Mouse (Mus musculus) cerebellum, adult 18-20 months (tissue): ENCODE measurements around the gene Gm5127.

Experiments used
- DNase-seq, 2 experiments: peaks; one replicate each; pipeline ENCODE4 v3.0.0; 2021

Gene Gm5127

DNA sequence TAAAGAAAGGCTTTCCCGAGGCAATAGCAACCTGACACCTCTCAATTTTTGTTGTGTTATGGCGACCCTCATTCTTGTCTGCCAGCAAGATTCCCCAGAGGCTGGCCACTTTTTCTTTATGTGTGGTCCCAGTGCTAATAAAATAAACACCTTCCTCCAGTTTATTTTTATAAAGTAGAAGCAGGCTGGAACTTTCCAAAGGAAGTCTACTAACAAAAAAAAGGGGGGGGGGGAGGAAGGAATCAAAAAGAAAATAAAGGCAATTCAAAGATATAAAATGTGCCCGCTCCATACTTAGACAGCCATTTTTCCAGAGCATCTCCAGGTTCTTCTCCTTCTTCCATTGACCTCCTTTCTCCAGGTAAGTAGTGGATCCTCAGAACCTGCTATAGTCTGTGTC is at the start of gene Gm5127:
Gene Gm5127 (plus strand): TSS at position 301 of the 400 bp plus-strand sequence.
- DNase-seq = no peak

GRCm38 (mm10) chrX:106536359-106536758 is 46.6 kb upstream of the Gm5127 start:
- no peak for DNase-seq

DNA sequence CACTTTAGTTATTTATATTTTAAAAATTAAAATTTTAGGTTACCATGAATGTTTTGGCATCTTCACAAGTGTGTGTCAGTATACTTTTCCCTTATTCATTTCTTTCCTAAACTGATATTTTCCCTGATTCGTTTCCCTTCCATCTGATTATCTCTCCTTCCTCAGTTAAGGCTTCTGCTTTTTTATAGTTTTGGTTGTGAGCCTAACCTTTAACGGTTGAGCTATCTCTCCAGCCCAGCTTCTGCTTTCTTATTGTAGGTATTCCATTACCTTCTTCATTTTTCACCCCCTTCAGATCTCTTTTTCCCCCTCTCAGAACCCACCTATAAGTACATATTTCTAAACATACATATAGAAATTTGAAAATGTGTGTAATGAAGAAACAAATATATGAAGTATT is 27.5 kb upstream of the Gm5127 start:
- DNase-seq = no peak

- DNase-seq = no peak
These were observed 4.0 kb upstream of the Gm5127 start for GRCm38 (mm10) chrX:106578966-106579365.

DNA sequence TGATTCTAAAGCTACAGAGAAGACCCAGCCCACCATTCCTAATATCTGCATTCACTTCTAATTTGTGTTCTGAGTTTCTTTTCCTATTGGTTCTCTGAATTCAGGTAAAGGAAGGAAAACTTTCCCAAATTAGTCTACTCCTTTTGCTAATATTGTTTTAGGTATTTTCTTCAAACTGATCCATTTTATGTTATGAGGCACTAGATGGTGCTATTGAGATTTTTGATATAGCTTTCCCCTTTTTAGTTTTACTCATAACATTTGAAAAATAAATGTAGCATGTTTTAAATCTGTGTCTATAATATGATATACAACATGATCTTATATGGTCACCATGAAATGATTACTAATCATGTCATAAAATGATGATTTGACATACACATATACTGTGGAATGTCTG is 2.6 kb upstream of the Gm5127 start:
- no peak for DNase-seq

GRCm38 (mm10) chrX:106582197-106582596 is 789 bp upstream of the Gm5127 start:
- no peak for DNase-seq

DNA sequence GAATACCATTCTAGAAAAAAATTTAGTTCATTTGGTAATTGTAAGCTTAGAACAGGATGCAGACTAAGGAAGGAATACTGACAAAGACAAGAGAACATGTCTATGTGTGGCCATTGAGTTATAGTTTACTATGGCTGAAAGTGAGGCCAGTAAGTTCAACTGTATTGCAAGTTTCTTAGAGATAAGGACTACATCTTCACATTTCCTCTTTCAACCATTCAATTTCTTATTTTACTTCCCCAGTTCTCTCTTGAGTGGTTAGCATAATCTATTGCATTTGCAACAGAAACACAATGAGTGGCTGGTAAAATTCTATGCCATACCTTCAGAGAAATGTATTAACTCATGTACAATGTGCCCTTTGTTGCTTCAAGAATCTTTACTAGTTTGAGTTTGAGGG is 10.9 kb downstream of the Gm5127 start:
- no peak for DNase-seq

GRCm38 (mm10) chrX:106595904-106596303 is 12.9 kb downstream of the Gm5127 start:
- DNase-seq = no peak

DNA sequence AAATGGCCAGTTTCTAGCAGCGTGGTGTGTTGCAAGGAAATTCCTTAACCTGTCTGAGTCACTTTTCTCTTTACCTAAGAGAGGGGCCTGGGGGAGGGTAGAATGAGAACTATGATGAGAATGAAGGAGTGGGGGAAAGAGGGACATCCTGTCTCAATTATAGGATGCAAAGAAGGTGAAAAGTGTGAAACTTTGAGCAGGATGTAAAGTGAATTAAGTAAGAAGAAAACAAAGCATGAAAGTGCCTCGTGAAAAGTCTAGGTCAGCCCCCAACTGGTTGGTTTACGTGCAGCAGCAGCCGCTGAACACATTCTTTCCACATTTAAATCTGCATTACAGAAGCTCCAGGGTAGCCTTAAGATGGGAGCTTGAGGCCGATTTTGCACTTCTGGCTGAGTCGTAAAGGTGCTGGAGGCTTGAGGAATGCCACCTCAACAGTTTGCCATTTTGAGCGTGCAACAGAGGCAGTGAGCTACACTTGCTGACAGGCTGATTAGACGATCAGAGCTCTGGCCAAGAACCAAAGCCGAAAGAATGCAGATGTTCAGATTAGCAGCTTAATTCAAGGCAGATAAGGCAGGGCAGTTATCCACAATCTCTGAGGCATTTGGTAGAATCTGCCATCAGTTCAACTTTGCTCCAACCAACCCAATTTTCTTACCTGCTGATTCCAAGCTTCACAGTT is 19.7 kb downstream of the Gm5127 start:
- DNase-seq = no peak

- no peak for DNase-seq
These were observed 20.4 kb downstream of the Gm5127 start, which contains the start of gene Cysltr1 for GRCm38 (mm10) chrX:106603386-106603785. Gene Cysltr1 (minus strand): TSS chrX:106603679.

- DNase-seq = no peak
These were observed 39.5 kb downstream of the Gm5127 start for GRCm38 (mm10) chrX:106622512-106622911.

DNA sequence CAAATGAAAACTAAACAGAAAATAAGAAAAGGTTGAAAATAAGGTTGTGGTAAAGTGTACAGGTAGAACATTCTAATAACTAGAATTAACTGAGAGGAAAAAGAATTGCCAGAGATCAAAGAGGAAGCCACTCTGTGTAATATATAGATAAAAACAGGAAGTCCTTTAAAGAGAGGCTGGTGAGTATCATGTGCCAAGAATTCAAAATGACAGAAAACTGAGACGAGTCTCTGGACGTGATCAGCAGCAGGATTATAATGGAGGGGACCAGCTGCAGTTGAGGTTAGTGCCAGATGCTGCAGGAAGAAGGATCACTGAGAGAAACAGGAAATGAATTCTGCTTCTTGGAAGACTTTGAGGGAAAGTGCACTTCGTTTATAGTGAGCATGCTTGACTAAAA is 40.7 kb downstream of the Gm5127 start:
- no peak for DNase-seq

DNA sequence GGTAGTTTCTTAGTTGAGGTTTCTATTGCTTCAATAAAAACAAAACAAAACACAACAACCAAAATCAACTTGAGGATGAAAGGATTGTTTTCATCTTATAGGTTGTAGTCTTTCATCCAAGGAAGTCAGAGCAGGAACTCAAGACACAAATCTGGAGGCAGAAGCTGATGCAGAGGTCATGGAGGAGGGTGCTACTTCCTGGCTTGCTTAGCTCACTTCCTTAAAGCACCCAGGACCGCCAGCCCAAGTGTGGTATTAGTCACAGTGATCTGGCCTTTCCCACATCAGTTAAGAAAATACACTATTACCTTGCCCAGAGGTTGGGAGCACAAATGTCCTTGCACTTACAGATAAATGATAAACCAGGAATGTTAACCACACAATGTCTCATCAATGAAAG is 45.5 kb downstream of the Gm5127 start:
- no peak for DNase-seq

GRCm38 (mm10) chrX:106633543-106633942 is 50.6 kb downstream of the Gm5127 start:
- no peak for DNase-seq

DNA sequence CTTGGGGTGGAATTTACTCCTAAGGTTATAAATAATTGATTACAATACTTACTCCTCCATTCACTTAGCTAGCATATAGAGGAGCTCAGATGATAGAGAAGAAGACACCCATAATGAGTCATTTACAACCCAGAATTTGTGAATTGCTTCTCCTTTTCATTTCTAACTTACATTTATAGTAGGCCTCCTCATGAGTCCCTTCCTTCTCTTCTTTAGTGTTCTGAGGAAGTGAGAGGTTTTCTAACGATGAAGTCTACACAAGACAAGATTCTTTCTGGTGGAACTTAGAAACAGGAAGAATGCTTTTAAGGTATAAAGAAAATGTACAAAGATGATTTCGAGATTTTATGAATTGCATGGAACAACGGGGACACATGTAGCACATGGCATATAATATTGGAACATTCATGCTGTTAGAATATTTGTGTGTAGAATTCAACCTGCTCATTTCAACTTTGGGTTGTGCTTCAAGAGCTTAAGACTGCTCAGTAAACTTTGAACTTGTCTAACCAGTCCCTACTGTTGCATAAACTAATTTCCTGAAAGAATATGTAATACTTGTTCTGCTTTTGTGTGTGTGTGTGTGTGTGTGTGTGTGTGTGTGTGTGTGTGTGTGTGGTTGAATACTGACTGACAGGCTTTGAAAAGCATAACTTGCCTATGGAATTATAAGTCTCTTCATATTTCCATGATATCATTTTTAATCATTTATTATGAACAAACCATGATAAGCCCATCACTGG is 52.0 kb downstream of the Gm5127 start:
- DNase-seq = no peak

- DNase-seq = no peak
These were observed 79.1 kb downstream of the Gm5127 start for GRCm38 (mm10) chrX:106662101-106662500.

GRCm38 (mm10) chrX:106704590-106704989 is 121.6 kb downstream of the Gm5127 start:
- DNase-seq = no peak

- no peak for DNase-seq
These were observed 134.2 kb downstream of the Gm5127 start for GRCm38 (mm10) chrX:106717160-106717559.

DNA sequence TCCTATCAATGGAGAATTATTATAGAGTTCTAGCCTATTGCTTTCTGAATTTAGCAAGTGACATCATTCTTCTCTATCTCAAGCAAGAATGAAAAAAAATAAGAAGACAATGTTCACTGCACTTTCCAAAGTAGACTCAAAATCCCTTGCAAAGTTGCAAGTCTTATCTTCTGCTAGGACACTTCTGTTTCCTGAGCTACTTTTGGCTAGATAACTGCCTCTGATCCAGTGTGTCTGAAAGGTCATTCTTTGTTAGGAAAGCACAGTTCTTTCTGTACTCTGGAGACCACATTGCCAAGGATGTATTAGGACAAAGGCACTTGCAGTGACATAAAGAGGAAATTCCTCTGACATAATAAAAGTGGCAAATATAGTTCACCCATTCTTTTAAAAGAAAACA is 159.3 kb downstream of the Gm5127 start:
- no peak for DNase-seq

- no peak for DNase-seq
These were observed 172.3 kb downstream of the Gm5127 start for GRCm38 (mm10) chrX:106755272-106755671.
